Mouse (Mus musculus) liver, embryonic 14.5 days (tissue): ENCODE results near the gene 1700125H20Rik.

ENCODE experiments used
- CTCF ChIP-seq: IDR thresholded peaks from 2 replicates; pipeline ENCODE4 v1.5.1; 2016; ENCODE audit warnings: antibody characterized with exemption, low read depth, control low read depth
- EP300 ChIP-seq: IDR thresholded peaks from 2 replicates; pipeline ENCODE4 v1.6.1; 2016; ENCODE audit warnings: antibody characterized with exemption, low read depth

DNA sequence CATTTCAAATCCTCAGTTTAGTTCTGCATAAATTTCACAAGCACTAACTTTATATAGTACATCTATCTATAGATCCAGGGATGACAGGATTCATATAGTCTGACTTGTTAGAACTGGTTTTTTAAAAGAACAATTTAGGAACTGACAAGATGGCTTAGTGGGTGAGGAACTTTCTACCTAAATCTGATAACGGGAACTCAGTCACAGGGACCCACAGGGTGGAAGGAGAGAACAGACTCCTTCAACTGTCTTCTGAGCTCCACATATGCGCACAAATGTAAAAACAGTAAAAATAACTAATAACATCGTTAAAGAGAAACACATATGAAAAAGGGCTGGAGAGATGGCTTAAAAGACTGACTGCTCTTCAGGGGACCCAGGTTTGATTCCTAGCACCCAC is 48.8 kb downstream of the 1700125H20Rik start:
- no peak for TF ChIP-seq EP300
- no peak for TF ChIP-seq CTCF
